Mouse (Mus musculus) induced T-regulatory cell, adult 2 months (primary cell): ENCODE data around the gene Slc25a13.

Source experiments
- DNase-seq: peaks from one replicate; pipeline ENCODE4 v3.0.0-alpha.2; 2012; ENCODE audit warnings: low read depth

The Slc25a13 gene

DNA sequence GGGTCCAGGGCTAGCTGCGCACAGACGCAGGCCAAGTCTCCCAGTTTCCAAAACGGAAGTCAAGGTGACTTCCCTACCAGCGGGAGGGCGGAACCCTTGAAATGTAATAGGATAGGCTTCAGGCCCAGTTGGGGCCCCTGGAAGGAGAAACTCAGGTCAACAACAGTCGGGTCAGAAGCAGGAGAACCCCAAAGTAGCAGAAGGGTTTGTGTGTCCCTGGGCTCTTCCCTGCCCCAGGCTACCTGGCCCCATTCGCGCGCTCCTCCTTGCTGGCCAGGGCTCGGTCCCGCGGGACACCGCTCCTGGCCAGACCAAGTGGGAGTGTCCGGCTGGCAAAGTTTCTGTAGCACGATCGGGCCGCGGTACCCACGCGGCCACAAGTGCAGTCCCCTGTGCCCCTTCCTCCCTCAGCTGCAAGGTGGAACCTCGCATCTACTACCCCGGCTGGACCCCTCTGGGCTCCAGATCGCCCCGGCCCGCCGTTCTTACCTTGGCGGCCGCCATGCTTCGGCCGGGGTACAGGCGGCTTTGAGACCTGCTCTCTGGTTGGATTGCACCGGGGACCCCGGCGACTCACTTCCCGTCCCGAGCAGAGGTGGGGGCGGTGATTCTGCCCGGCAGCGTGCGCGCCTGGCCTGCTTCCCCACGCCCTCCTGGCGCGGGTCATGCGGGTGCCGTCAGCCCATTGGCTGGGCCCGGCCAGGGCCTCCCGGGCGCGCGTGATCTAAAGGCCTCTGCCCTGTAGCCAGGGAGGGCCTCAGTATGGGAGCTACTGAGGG is at the start of gene Slc25a13:
TSS of gene Slc25a13 (minus strand) at position 667 of the 779 bp plus-strand sequence.
- DNase-seq: peak; percentile 66

GRCm38 (mm10) chr6:6265761-6266160 is 48.8 kb upstream of the Slc25a13 start:
- no peak for DNase-seq

- no peak for DNase-seq
These were observed 46.4 kb upstream of the Slc25a13 start for GRCm38 (mm10) chr6:6263293-6263911.

DNA sequence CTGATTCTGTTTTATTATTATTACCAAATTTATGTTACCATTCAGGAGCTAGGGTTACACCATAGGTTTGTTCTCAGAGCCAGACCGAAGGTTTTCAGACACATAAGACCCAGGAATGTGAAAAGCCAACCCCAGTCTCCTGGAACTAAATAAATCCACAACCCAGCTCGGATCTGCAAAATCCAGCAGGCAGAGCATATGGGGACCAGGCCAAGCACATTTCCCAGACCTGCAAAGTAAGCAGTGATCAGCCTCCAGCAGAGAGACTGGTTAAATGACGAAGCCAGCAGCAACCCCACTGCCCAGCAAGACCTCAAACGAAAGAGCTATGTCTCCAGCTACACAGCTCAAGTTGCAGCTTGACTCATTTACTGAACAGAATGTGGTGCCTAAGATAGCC is 43.9 kb upstream of the Slc25a13 start:
- no peak for DNase-seq

DNA sequence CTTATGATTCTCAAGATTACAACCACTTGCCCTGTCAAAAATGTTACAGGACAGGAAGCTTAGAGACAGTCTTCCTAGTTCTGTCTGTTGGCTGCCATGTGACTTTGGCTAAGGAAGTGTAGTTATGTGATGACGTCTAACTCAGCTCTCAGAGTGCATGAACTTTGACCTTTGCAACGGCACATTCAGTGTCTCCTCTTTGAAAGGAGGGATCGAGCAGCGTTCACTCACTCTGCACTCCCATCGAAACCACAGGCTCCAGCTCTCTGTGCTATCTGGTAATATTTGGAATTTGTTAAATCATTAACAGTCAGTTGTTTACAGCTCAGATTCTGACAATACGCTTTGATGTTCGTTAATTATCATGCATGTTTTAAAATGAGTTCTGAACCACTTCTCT is 31.5 kb upstream of the Slc25a13 start:
- DNase-seq: no peak

DNA sequence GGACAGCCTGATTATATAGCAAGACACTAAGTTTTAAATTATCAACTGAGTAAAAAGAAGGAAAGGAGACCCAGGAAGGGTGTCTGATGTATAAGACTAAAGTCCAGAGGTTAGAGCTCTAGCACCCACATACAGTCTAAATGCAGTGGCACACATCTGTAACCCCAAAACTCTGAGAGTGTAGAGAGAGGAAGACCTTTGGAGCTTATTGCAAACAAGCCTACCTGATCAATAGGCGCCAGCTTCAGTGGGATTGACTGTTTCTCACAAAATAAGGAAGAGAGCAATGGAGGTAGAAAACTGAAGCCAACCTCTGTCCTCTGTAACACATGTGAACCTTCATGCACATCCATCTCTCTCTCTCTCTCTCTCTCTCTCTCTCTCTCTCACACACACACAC is 26.9 kb upstream of the Slc25a13 start:
- DNase-seq: no peak

DNA sequence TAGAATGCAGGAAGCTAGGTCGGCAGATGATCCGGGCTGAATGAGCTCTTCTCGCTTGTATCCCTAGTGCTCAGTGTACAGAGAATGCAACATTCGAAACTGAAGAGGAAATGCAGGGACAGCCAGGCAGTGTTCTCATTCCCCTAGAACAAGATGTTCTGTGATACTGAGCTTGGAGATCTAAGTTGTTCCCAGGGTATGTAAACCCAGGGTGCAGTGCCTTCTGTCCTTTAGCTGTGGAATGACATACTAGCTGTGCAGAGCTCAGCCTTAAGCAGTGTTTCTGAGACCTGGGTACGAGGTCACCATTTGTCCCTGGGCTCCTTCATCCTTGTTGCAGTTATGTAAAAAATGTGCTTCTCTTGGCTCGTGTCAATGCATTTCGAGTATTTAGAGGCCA is 25.1 kb upstream of the Slc25a13 start:
- no peak for DNase-seq

DNA sequence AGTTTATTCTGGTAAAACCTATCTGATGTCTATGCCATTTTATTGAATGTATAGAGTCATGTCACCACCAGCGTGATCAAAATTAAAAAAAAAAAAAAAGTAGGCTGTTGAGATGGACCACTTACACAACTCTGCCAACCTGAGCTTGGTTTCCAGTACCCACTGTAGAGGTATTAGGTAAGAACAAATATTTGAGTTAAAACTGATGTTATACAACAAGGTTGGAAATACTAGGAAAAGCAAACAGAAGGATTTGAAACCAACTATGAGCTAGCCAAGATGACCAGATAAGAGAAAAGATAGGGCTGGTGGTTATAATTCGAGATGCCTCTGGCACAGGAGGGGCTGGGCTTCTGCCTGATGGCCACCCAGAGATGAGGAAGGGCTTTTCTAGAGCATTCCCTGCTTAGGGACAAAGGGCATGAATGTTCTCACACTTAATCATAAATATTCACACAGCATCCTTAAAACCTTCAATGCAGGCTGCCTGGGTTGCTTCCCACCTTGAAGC is 19.9 kb upstream of the Slc25a13 start:
- no peak for DNase-seq

DNA sequence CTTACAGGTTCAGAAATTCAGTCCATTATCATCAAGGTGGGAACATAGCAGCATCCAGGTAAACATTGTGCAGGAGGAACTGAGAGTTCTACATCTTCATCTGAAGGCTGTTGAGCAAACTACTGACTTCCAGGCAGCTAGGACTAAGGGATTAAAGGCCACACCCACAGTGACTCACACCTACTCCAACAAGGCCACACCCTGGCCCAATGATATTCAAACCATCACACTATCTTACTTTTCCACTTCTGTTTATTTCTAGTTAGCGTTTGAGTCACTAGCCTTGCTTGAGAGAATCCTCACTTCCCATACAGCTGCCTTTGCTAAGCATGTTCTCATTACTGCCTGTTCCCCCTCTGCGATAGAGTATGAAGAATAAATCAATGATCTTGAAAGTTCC is 13.3 kb upstream of the Slc25a13 start:
- no peak for DNase-seq

- DNase-seq: no peak
These were observed 5.7 kb upstream of the Slc25a13 start for GRCm38 (mm10) chr6:6222721-6223120.

- no peak for DNase-seq
These were observed 3.6 kb upstream of the Slc25a13 start for GRCm38 (mm10) chr6:6220574-6220973.

- no peak for DNase-seq
These were observed 2.8 kb upstream of the Slc25a13 start for GRCm38 (mm10) chr6:6219661-6220370.

DNA sequence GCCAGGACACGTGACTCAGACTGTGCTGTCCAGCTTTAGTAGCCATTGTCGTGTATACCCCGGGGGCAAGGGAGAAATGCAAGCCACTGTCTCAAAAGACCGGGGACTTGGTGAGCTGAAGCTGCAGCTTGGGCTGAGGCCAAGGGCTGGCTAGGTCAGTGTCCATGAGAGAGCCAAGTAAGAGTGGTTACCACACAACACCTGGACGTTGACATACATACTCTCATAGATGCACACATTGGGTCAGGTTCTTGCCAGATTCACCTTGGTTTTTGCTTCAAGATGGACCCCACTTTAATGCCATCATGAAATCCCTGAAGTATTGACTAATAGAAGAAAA is 283 bp upstream of the Slc25a13 start:
- no peak for DNase-seq

DNA sequence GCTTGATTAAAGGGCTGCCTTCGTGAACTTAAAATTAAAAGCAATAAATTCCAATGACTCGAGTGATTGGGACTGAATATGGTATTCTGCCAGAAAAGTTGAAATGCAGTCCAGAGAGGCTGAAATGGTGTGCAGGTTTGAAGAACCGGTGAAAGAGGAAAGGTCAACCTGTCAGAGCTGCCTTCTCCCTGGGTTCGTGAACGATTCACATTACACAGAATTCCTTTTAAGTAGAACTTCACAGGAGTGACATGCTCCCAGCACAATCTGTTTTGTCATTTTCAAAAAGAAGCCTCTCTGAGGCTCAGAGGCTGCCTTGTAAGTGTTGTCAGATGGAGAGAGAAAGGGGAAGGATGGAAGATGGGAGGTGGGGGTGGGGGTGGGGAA is 860 bp downstream of the Slc25a13 start:
- no peak for DNase-seq

DNA sequence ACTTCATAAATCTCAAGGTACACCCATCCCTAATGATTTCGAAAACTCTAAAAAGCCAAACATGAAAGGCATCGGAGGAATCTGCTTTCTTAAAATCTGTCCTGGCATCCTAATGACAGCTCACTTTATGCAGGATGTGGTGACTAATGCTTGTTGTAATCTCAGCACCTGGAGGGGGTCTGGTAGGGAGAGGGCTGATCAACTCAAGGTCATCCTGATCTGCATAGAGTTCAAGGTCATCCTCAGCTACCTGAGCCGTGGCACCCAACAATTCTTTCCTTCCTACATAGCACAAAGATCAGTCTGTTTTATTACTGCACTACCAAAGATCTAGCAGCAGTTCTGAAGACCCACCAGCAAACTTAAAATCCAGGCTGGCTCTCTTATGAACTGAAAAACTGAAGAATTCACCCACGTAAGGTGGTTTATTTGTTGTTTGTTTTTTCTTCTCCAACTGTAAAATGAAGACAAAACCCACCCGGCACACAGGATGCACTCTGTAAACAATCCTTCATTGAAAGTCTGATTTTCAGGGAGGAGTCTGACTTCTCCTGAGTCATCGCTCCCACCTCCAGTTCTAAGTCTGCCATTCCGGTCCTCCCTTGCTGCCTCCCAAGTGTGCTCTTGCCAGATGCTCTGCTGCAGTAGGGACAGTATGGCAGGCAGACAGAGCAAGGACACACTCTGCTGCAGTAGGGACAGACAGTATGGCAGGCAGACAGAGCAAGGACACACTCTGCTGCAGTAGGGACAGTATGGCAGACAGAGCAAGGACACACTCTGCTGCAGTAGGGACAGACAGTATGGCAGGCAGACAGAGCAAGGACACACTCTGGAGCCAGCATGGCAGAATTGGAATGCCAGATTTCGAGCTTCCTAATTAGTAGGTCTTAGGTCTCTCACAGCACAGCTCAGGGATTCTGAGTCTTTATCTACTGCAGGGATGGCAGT is 4.3 kb downstream of the Slc25a13 start:
- no peak for DNase-seq

- no peak for DNase-seq
These were observed 5.0 kb downstream of the Slc25a13 start for GRCm38 (mm10) chr6:6211958-6212357.

DNA sequence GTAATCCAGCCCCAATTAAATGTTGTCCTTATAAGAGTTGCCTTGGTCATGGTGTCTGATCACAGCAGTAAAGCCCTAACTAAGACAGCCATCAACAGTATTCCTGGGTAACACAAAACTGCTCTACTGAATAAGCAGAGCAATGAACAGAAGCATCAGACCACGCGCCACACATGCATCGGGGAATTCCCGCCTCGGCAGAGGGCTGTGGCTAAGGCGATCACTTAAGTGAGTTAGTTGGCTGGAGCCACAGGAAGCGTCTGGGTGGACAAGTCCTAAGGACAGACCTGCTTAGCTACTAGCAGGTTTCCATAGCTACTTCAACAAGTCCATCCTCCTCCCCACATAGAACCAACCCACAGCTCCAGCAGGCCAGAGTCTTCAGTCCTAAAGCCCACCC is 6.3 kb downstream of the Slc25a13 start:
- DNase-seq: no peak

GRCm38 (mm10) chr6:6208351-6209059 is 8.5 kb downstream of the Slc25a13 start:
- no peak for DNase-seq

- no peak for DNase-seq
These were observed 9.1 kb downstream of the Slc25a13 start for GRCm38 (mm10) chr6:6207836-6208235.

DNA sequence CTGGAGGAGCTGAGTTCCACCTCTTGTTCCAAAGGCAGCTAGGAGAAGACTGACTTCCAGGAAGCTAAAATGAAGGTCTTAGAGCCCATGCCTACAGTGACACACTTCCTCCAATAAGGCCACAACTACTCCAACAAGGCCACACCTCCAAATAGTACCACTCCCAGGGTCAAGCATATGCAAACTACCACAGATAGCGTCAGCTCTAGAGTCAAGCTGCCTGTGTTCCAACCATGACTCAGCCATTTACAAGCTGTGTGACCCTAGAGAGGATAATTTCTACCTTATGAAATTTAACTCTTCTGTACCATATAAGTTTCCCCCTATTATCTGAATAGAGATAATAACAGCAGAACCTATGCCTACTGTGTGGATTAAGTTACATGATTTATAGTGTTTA is 9.6 kb downstream of the Slc25a13 start:
- DNase-seq: no peak

DNA sequence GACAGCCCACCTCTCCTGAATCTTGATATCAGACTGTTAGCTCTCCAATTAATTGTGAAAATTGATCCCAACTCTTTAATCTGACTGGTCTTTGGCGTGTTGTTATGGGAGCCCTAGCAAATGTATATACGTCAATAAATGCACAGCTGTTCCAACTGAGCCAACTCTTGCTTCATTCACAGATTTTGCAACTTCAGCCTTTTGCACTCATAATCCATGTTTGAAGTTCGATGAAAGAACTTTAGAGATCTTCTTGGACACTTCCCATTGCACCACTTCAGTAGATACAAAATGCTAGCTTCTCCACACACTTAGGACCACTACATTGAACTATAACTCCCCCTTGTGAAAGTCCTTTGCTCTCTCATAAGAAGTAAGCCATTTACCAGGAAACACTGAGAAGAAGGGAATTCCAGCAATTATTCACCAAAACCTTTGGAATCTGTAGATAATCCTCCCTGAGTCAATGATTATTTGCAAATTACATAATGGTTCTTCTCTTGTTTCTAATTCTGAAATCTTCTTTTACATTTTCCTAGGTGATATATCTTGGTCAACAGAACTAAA is 11.3 kb downstream of the Slc25a13 start:
- no peak for DNase-seq
